ENCODE assay signal across 17 mouse cellular contexts in the genomic region with DNA sequence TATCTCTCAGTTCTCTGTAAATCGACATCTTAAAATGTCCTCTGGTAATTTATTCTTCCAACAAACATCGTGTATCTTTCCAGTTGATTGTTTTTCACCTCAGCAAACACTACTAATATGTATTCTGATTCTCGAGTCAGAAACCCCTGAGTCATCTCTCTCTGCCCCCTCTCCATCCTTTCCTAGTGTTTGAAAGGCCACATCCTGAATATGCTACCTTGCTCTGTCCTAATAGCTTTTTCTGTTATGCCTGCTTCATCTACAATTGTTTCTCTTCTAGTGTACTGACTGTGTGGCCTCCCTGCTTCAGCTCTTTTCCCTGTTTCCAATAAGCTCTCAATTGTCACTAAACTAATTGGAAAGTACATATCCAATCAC. TPM values are rescaled to one million over a fixed set of nuclear protein-coding genes. Genes with fewer than 3 reads are reported as not detected.
DNase-seq lines count a peak whose midpoint lies in the region; ATAC-seq lines count a peak whose summit lies in the region.
"Had no signal": no experiment of that assay in that cellular context is flagged by ENCODE, and none has a peak within 500 bp of the region (broad histone marks: within the 10 kb centered on the region; RNA-seq: fewer than 3 reads in every experiment).

No protein-coding gene starts in this region.

- peaks cover 1% of the 10 kb centered on the region; the same call in 1 of the 2 replicates for H3K27me3 ChIP-seq in forebrain, embryonic 13.5 days
- H3K27me3 ChIP-seq in forebrain, embryonic 11.5 days (ENCODE audit: control insufficient read depth, insufficient read depth, low read length), result no peaks in the 10 kb centered on the region; the same call in 1 of the 2 replicates
- no peaks in the 10 kb centered on the region; the same call in 1 of the 2 replicates for H3K27me3 ChIP-seq in hindbrain, embryonic 12.5 days
- peaks cover 6% of the 10 kb centered on the region; the same call in 1 of the 2 replicates for H3K27me3 ChIP-seq in midbrain, embryonic 12.5 days
- no peaks in the 10 kb centered on the region; the same call in 1 of the 2 replicates for H3K27me3 ChIP-seq in neural tube, embryonic 15.5 days (replicated peaks)

- no peak for ATAC-seq in forebrain, embryonic 13.5 days
- no peak for ATAC-seq in forebrain, embryonic 11.5 days (replicated peaks; ENCODE audit: low FRiP score)
- ATAC-seq in hindbrain, embryonic 12.5 days (ENCODE audit: low FRiP score), result peak; percentile 56; the same call in 1 of the 2 replicates
- ATAC-seq in midbrain, embryonic 12.5 days (ENCODE audit: low FRiP score, low read depth), result no peak
- ATAC-seq in neural tube, embryonic 15.5 days (ENCODE audit: low FRiP score), result 0 out of 2 replicates have a peak, but pooled peaks have one; percentile 1
- ATAC-seq in megakaryocyte-erythroid progenitor cell, adult 5-6 weeks (replicated peaks; ENCODE audit: low FRiP score, low TSS enrichment, poor library complexity, severe bottlenecking), result no peak

- H3K9me3 ChIP-seq in forebrain, embryonic 13.5 days (replicated peaks), result no peaks in the 10 kb centered on the region
- H3K9me3 ChIP-seq in forebrain, embryonic 11.5 days (ENCODE audit: control insufficient read depth, low read length), result no peaks in the 10 kb centered on the region
- no peaks in the 10 kb centered on the region for H3K9me3 ChIP-seq in hindbrain, embryonic 12.5 days (replicated peaks)
- no peaks in the 10 kb centered on the region for H3K9me3 ChIP-seq in midbrain, embryonic 12.5 days
- no peaks in the 10 kb centered on the region for H3K9me3 ChIP-seq in neural tube, embryonic 15.5 days (replicated peaks)
- H3K9me3 ChIP-seq: heart, embryonic 13.5 days had no signal

- 61% methylated on average over 3 of the region's 3 CpGs for WGBS in forebrain, embryonic 13.5 days
- WGBS in forebrain, embryonic 11.5 days, result 72% methylated on average over 3 of the region's 3 CpGs
- 59% methylated on average over 3 of the region's 3 CpGs for WGBS in hindbrain, embryonic 12.5 days
- WGBS in midbrain, embryonic 12.5 days, result 58% methylated on average over 3 of the region's 3 CpGs
- WGBS in neural tube, embryonic 15.5 days, result 37% methylated on average over 3 of the region's 3 CpGs

- intact Hi-C loops in heart, postnatal 10 days (cut with DNase I), result no loop called here

- no peak overlapping the region for H3K9ac ChIP-seq in forebrain, embryonic 13.5 days
- H3K9ac ChIP-seq in forebrain, embryonic 11.5 days (ENCODE audit: low read length), result no peak overlapping the region
- H3K9ac ChIP-seq in hindbrain, embryonic 12.5 days, result no peak overlapping the region
- no peak overlapping the region for H3K9ac ChIP-seq in midbrain, embryonic 12.5 days (replicated peaks)
- H3K9ac ChIP-seq in neural tube, embryonic 15.5 days (replicated peaks), result no peak overlapping the region
- H3K9ac ChIP-seq: heart, embryonic 13.5 days had no signal

- no peak for DNase-seq in forebrain, embryonic 11.5 days (ENCODE audit: low spot score)
- no peak for DNase-seq in heart, postnatal 10 days
- no peak for DNase-seq in spleen, adult 12 weeks (ENCODE audit: low spot score)
- DNase-seq: cerebellum, adult 9-11 months; heart, postnatal 4 days; kidney, adult 11 months; lung, adult 2 months; lung, postnatal 4 days; thymus, postnatal 14 days had no signal

- H3K4me2 ChIP-seq in forebrain, embryonic 13.5 days, result no peak overlapping the region
- no peak overlapping the region for H3K4me2 ChIP-seq in forebrain, embryonic 11.5 days (ENCODE audit: low read depth, low read length, severe bottlenecking)
- no peak overlapping the region for H3K4me2 ChIP-seq in hindbrain, embryonic 12.5 days (replicated peaks)
- no peak overlapping the region for H3K4me2 ChIP-seq in midbrain, embryonic 12.5 days (replicated peaks)
- no peak overlapping the region for H3K4me2 ChIP-seq in neural tube, embryonic 15.5 days

- H3K4me3 ChIP-seq in forebrain, embryonic 13.5 days, result no peak overlapping the region
- H3K4me3 ChIP-seq in forebrain, embryonic 11.5 days (ENCODE audit: low read depth, low read length), result no peak overlapping the region
- H3K4me3 ChIP-seq in hindbrain, embryonic 12.5 days, result no peak overlapping the region
- no peak overlapping the region for H3K4me3 ChIP-seq in midbrain, embryonic 12.5 days
- H3K4me3 ChIP-seq in neural tube, embryonic 15.5 days (replicated peaks), result no peak overlapping the region
- H3K4me3 ChIP-seq: heart, embryonic 13.5 days had no signal

- peaks cover 3% of the 10 kb centered on the region; the same call in 1 of the 2 replicates for H3K4me1 ChIP-seq in forebrain, embryonic 13.5 days
- no peaks in the 10 kb centered on the region for H3K4me1 ChIP-seq in forebrain, embryonic 11.5 days (replicated peaks; ENCODE audit: control insufficient read depth, insufficient read depth, low read length)
- 0 out of 2 replicates have a peak, but pooled peaks cover 4% of the 10 kb centered on the region for H3K4me1 ChIP-seq in hindbrain, embryonic 12.5 days
- 0 out of 2 replicates have a peak, but pooled peaks cover 4% of the 10 kb centered on the region for H3K4me1 ChIP-seq in midbrain, embryonic 12.5 days
- H3K4me1 ChIP-seq in neural tube, embryonic 15.5 days, result peaks cover 9% of the 10 kb centered on the region
- H3K4me1 ChIP-seq: heart, embryonic 13.5 days had no signal

- H3K27ac ChIP-seq in forebrain, embryonic 13.5 days, result peak overlapping the region; percentile 40; the same call in 1 of the 2 replicates
- H3K27ac ChIP-seq in forebrain, embryonic 11.5 days (ENCODE audit: low read depth, low read length), result no peak overlapping the region
- peak overlapping the region; percentile 77 for H3K27ac ChIP-seq in hindbrain, embryonic 12.5 days
- H3K27ac ChIP-seq in midbrain, embryonic 12.5 days (replicated peaks), result peak overlapping the region; percentile 66
- H3K27ac ChIP-seq in neural tube, embryonic 15.5 days (replicated peaks), result peak overlapping the region; percentile 69
- H3K27ac ChIP-seq: heart, embryonic 13.5 days; kidney, postnatal 0 days; stomach, postnatal 0 days had no signal

- H3K36me3 ChIP-seq in forebrain, embryonic 13.5 days (ENCODE audit: poor library complexity, severe bottlenecking), result no peaks in the 10 kb centered on the region
- no peaks in the 10 kb centered on the region for H3K36me3 ChIP-seq in forebrain, embryonic 11.5 days (ENCODE audit: control insufficient read depth, insufficient read depth, low read length)
- H3K36me3 ChIP-seq in hindbrain, embryonic 12.5 days, result no peaks in the 10 kb centered on the region
- no peaks in the 10 kb centered on the region for H3K36me3 ChIP-seq in midbrain, embryonic 12.5 days
- H3K36me3 ChIP-seq in neural tube, embryonic 15.5 days, result no peaks in the 10 kb centered on the region
- H3K36me3 ChIP-seq: heart, embryonic 13.5 days had no signal

RNA-seq across cellular contexts. Expression of a gene that starts 33.5 kb away (rescaled TPM):
- 844 and 938 TPM in 2 replicates for polyA plus RNA-seq in forebrain, embryonic 13.5 days (2015; fragmentation: Nextera tagmentation; extraction: Ambion mirVana)
- polyA plus RNA-seq in forebrain, embryonic 11.5 days (2014; fragmentation: Nextera tagmentation; extraction: Ambion mirVana), result 743 and 816 TPM in 2 replicates
- polyA plus RNA-seq in hindbrain, embryonic 12.5 days (2016; fragmentation: Nextera tagmentation; extraction: Ambion mirVana), result 955 and 1,015 TPM in 2 replicates
- polyA plus RNA-seq in midbrain, embryonic 12.5 days (2016; fragmentation: Nextera tagmentation; extraction: Ambion mirVana), result 858 and 871 TPM in 2 replicates
- 910 and 1,001 TPM in 2 replicates for polyA plus RNA-seq in neural tube, embryonic 15.5 days (2015; fragmentation: Nextera tagmentation; extraction: Ambion mirVana)
- 100 to 1,000 TPM; 190 to 197 TPM for total RNA-seq in heart, postnatal 10 days (2021)
- total RNA-seq in megakaryocyte-erythroid progenitor cell, adult 5-6 weeks (2014; fragmentation: Nextera tagmentation), result 0.54 and 3.5 TPM in 2 replicates
- total RNA-seq in megakaryocyte-erythroid progenitor cell, adult 5-6 weeks (2017), result 0.28 and 2.7 TPM in 2 replicates

Comparison
In these comparisons a context has a peak if more than half of its experiments do, and no peak if none do; other contexts are left out.
1. ATAC-seq: peak in hindbrain, embryonic 12.5 days (single experiment) and neural tube, embryonic 15.5 days (single experiment); none in forebrain, embryonic 13.5 days (single experiment), forebrain, embryonic 11.5 days (single experiment), midbrain, embryonic 12.5 days (single experiment) and megakaryocyte-erythroid progenitor cell, adult 5-6 weeks (single experiment).